Mouse (Mus musculus): ENCODE measurements around the gene Lmna. TPM values are rescaled to one million over a fixed set of nuclear protein-coding genes. Genes with fewer than 3 reads are reported as not detected.

The Lmna gene
- polyA plus RNA-seq, 2 experiments = 238 to 402 TPM

- Histone ChIP-seq H3K9me3 (ENCODE audit: control insufficient read depth, low read length) (no peaks in the 10 kb centered on the region), H3K4me2 (replicated peaks; ENCODE audit: low read depth, low read length, severe bottlenecking) (peak overlapping the region; percentile 90), H3K4me1 (ENCODE audit: control insufficient read depth, insufficient read depth, low read length) (peaks cover 48% of the 10 kb centered on the region), H3K27ac (replicated peaks; ENCODE audit: low read depth, low read length) (peak overlapping the region; percentile 91), H3K27me3 (ENCODE audit: control insufficient read depth, insufficient read depth, low read length) (no peaks in the 10 kb centered on the region), H3K9ac (ENCODE audit: low read depth, low read length, severe bottlenecking) (peak overlapping the region; percentile 83), H3K4me3 (replicated peaks; ENCODE audit: low read length) (peak overlapping the region; percentile 88), H3K36me3 (ENCODE audit: control insufficient read depth, insufficient read depth, low read length) (peaks cover 14% of the 10 kb centered on the region)
- no peak for TF ChIP-seq POLR2A (IDR thresholded peaks at IDR 0.05; ENCODE audit: borderline replicate concordance, extremely low read depth, insufficient read depth, insufficient read length)
- WGBS = 49% methylated on average over 6 of the region's 6 CpGs
- DNase-seq (ENCODE audit: low spot score) = no peak
- ATAC-seq (ENCODE audit: low FRiP score, low read depth) = no peak
Measured at GRCm38 (mm10) chr3:88501366-88502030, 8.3 kb downstream of the Lmna start.

GRCm38 (mm10) chr3:88500655-88501365, 8.9 kb downstream of the Lmna start:
- ATAC-seq (ENCODE audit: low FRiP score, low read depth) (no peak), DNase-seq (ENCODE audit: low spot score) (no peak)
- H3K36me3 ChIP-seq (ENCODE audit: control insufficient read depth, insufficient read depth, low read length) = peaks cover 14% of the 10 kb centered on the region
- H3K9ac ChIP-seq (ENCODE audit: low read depth, low read length, severe bottlenecking) = peak overlapping the region; percentile 83; the same call in 1 of the 2 replicates
- H3K27me3 ChIP-seq (ENCODE audit: control insufficient read depth, insufficient read depth, low read length) = no peaks in the 10 kb centered on the region
- peak overlapping the region; percentile 90 for H3K4me2 ChIP-seq (replicated peaks; ENCODE audit: low read depth, low read length, severe bottlenecking)
- peak overlapping the region; percentile 88 for H3K4me3 ChIP-seq (replicated peaks; ENCODE audit: low read length)
- TF ChIP-seq POLR2A (IDR thresholded peaks at IDR 0.05; ENCODE audit: borderline replicate concordance, extremely low read depth, insufficient read depth, insufficient read length) = no peak
- peaks cover 45% of the 10 kb centered on the region for H3K4me1 ChIP-seq (ENCODE audit: control insufficient read depth, insufficient read depth, low read length)
- no peak overlapping the region for H3K27ac ChIP-seq (replicated peaks; ENCODE audit: low read depth, low read length)
- no peaks in the 10 kb centered on the region for H3K9me3 ChIP-seq (ENCODE audit: control insufficient read depth, low read length)
- 60% methylated on average over 4 of the region's 4 CpGs for WGBS

- no peaks in the 10 kb centered on the region for H3K27me3 ChIP-seq (ENCODE audit: control insufficient read depth, insufficient read depth, low read length)
- DNase-seq (ENCODE audit: low spot score) = no peak
- H3K4me2 ChIP-seq (replicated peaks; ENCODE audit: low read depth, low read length, severe bottlenecking) = peak overlapping the region; percentile 90
- no peak for ATAC-seq (ENCODE audit: low FRiP score, low read depth)
- no peak overlapping the region for H3K4me3 ChIP-seq (replicated peaks; ENCODE audit: low read length)
- no peak for TF ChIP-seq POLR2A (IDR thresholded peaks at IDR 0.05; ENCODE audit: borderline replicate concordance, extremely low read depth, insufficient read depth, insufficient read length)
- no peak overlapping the region for H3K27ac ChIP-seq (replicated peaks; ENCODE audit: low read depth, low read length)
- 85% methylated on average over 7 of the region's 7 CpGs for WGBS
- H3K9me3 ChIP-seq (ENCODE audit: control insufficient read depth, low read length) = no peaks in the 10 kb centered on the region
- peaks cover 45% of the 10 kb centered on the region for H3K4me1 ChIP-seq (ENCODE audit: control insufficient read depth, insufficient read depth, low read length)
- peaks cover 19% of the 10 kb centered on the region for H3K36me3 ChIP-seq (ENCODE audit: control insufficient read depth, insufficient read depth, low read length)
- no peak overlapping the region for H3K9ac ChIP-seq (ENCODE audit: low read depth, low read length, severe bottlenecking)
Measured at GRCm38 (mm10) chr3:88500087-88500486, 9.7 kb downstream of the Lmna start.

GRCm38 (mm10) chr3:88499580-88499979, 10.2 kb downstream of the Lmna start:
- no peak for ATAC-seq (ENCODE audit: low FRiP score, low read depth)
- Histone ChIP-seq H3K27ac (replicated peaks; ENCODE audit: low read depth, low read length) (no peak overlapping the region), H3K36me3 (ENCODE audit: control insufficient read depth, insufficient read depth, low read length) (peaks cover 19% of the 10 kb centered on the region), H3K9ac (ENCODE audit: low read depth, low read length, severe bottlenecking) (no peak overlapping the region), H3K27me3 (ENCODE audit: control insufficient read depth, insufficient read depth, low read length) (no peaks in the 10 kb centered on the region), H3K9me3 (ENCODE audit: control insufficient read depth, low read length) (no peaks in the 10 kb centered on the region), H3K4me2 (replicated peaks; ENCODE audit: low read depth, low read length, severe bottlenecking) (peak overlapping the region; percentile 90; the same call in 1 of the 2 replicates), H3K4me3 (replicated peaks; ENCODE audit: low read length) (no peak overlapping the region), H3K4me1 (ENCODE audit: control insufficient read depth, insufficient read depth, low read length) (peaks cover 45% of the 10 kb centered on the region)
- 73% methylated on average over 4 of the region's 4 CpGs for WGBS
- no peak for DNase-seq (ENCODE audit: low spot score)
- TF ChIP-seq POLR2A (IDR thresholded peaks at IDR 0.05; ENCODE audit: borderline replicate concordance, extremely low read depth, insufficient read depth, insufficient read length) = no peak

- H3K4me2 ChIP-seq (replicated peaks; ENCODE audit: low read depth, low read length, severe bottlenecking) = no peak overlapping the region
- DNase-seq (ENCODE audit: low spot score) = no peak
- peaks cover 19% of the 10 kb centered on the region for H3K36me3 ChIP-seq (ENCODE audit: control insufficient read depth, insufficient read depth, low read length)
- no peak for ATAC-seq (ENCODE audit: low FRiP score, low read depth)
- no peak for TF ChIP-seq POLR2A (IDR thresholded peaks at IDR 0.05; ENCODE audit: borderline replicate concordance, extremely low read depth, insufficient read depth, insufficient read length)
- no peaks in the 10 kb centered on the region for H3K27me3 ChIP-seq (ENCODE audit: control insufficient read depth, insufficient read depth, low read length)
- no peaks in the 10 kb centered on the region for H3K9me3 ChIP-seq (ENCODE audit: control insufficient read depth, low read length)
- peaks cover 47% of the 10 kb centered on the region for H3K4me1 ChIP-seq (ENCODE audit: control insufficient read depth, insufficient read depth, low read length)
- H3K9ac ChIP-seq (ENCODE audit: low read depth, low read length, severe bottlenecking) = 0 out of 2 replicates have a peak overlapping the region, but pooled peaks have one; percentile 16
- 79% methylated on average over 10 of the region's 10 CpGs for WGBS
- no peak overlapping the region for H3K27ac ChIP-seq (replicated peaks; ENCODE audit: low read depth, low read length)
- H3K4me3 ChIP-seq (replicated peaks; ENCODE audit: low read length) = no peak overlapping the region
Measured at GRCm38 (mm10) chr3:88495741-88496415, 13.9 kb downstream of the Lmna start.
